Mouse (Mus musculus) kidney, adult 10 weeks (tissue): ENCODE data around the gene Rbpjl. TPM values are rescaled to one million over a fixed set of nuclear protein-coding genes. Genes with fewer than 3 reads are reported as not detected.

Experiments used
- polyA plus RNA-seq: library from polyadenylated mRNA; stranded (reverse); fragments of 350-450 nt; fragmentation: Illumina TruSeq; extraction: RNeasy Lipid Tissue Mini Kit (QIAGEN cat#74804); gene quantifications from one replicate; pipeline ENCODE4 v1.2.3, GENCODE M21; 2014; ENCODE audit warnings: low read depth, low replicate concordance

Rbpjl gene
- polyA plus RNA-seq: not detected

DNA sequence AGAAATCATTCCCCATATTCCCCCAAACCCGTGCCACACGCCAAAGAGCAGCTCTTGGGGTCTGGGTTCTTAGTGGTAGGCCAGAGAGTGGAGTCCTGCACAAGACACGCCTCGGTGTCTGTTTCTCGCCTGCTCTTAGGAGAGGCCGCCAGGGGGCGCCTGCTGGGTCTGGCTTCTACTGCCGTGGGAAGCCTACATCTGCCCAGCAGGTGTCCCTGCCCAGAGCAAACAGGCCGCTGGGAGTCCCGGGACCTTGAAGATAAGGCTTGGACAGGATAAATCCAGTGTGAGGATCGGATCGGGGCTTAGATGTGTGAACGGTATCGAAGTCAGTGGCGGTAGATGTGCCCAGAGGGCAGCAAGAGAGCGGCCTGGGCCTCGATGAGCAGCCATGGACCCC is at the start of gene Rbpjl:
Rbpjl (plus strand) TSS at position 236 of the 400 bp plus-strand sequence.

DNA sequence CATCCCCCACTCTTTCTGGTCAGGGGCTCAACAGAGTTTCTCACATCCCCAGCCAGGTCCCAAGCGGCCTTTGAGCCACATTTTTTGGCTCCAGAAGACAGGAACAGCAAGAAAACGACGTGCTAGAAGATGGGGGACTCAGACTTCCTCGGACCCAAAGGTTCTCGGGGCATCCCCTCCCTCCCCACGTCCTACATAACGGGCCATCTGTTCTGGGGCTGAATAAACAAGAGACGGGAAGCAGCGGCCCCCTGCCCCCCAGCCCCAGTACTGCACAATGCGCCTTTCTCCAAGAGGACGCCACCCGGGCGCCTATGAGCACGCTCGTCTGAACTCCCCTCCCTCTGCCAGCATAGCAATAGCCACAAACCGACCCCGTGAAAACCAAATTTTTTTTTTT is 13.9 kb upstream of the Rbpjl start, which contains the start of gene Slpi:
Slpi (minus strand) TSS at position 76 of the 400 bp plus-strand sequence.

DNA sequence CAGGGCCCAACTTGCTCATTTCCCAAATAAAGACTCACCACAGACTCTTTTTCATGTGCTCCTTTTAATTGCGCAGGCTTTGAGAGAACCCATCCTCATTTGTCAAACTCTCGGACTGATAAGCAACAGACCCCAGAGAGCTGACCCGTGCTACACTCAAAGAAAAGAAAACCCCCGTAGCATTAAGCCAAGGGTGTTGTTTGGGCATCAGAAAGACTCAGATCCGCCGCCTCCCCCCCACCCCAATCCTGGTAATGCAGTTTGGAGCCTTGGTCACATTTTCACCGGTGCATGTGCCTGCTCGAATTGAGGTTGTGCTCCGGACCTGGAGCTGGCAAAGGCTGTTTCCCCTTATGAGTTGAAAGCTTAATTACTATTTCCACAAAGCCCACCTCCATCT is 2.1 kb downstream of the Rbpjl start, which contains the start of gene Matn4:
Matn4 (minus strand) TSS at position 101 of the 400 bp plus-strand sequence.

GRCm38 (mm10) chr2:164443460-164444000 is 40.6 kb downstream of the Rbpjl start, which contains the start of gene Sdc4:
Gene Sdc4, minus strand, starts transcription at chr2:164443887.

GRCm38 (mm10) chr2:164456864-164457300 is 53.9 kb downstream of the Rbpjl start, which contains the start of gene Sys1:
Gene Sys1, plus strand, starts transcription at chr2:164456964.

DNA sequence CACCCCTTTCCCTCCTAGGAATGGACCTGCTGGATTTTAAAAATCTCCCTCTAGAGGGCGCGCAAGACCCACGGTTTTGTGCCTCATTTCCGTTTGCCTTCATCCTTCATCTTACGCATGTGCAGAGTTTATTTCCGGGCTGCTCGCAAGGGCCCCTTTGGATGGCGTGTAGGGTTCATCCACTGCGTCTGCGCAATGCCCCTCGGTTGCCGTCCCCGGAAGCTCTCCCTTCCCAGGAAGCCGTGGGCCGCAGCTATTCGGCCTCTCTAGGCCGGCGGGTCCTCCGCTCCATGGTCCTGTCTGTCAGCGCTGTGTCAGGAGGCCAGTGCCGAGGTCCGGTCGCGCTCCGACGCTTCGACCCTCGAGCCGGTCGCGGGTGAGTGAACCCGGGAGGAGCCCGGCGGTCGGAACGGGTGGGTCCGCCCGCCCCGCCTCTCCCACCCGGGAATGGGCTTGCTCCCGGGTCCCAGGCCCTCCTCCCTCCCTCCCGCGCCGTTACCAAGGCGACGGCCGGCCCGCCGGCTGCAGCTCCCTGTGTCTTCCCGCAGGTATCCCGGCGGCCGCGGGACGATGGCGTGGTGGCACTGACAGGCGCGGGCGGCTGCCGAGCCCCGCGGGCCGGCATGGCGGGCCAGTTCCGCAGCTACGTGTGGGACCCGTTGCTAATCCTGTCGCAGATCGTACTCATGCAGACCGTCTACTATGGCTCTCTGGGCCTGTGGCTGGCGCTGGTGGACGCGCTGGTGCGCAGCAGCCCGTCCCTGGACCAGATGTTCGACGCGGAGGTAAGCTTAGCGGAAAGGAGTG is 58.0 kb downstream of the Rbpjl start, which contains the start of gene Gm20458:
Gm20458 (plus strand) TSS at position 223 of the 807 bp plus-strand sequence.

Other genes with a start within 250 kb of the Rbpjl start
- not detected for gene Kcns1, start 232.0 kb upstream of the Rbpjl start, polyA plus RNA-seq
- gene Wfdc5, start 220.4 kb upstream of the Rbpjl start, polyA plus RNA-seq: not detected
- gene Wfdc12, start 212.5 kb upstream of the Rbpjl start, polyA plus RNA-seq: not detected
- not detected for gene Wfdc15a, start 203.0 kb upstream of the Rbpjl start, polyA plus RNA-seq
- gene Wfdc15b, start 181.5 kb upstream of the Rbpjl start, polyA plus RNA-seq: 155 TPM
- gene Svs2, start 164.7 kb upstream of the Rbpjl start, polyA plus RNA-seq: not detected
- not detected for gene Svs3b, start 146.5 kb upstream of the Rbpjl start, polyA plus RNA-seq
- gene Svs4, start 124.7 kb upstream of the Rbpjl start, polyA plus RNA-seq: not detected
- not detected for gene Svs3a, start 113.9 kb upstream of the Rbpjl start, polyA plus RNA-seq
- gene Svs6, start 86.4 kb upstream of the Rbpjl start, polyA plus RNA-seq: not detected
- gene Svs5, start 70.4 kb upstream of the Rbpjl start, polyA plus RNA-seq: not detected
- gene Slpi, start 14.0 kb upstream of the Rbpjl start, polyA plus RNA-seq: not detected
- 0.16 TPM for gene Matn4, start 2.0 kb downstream of the Rbpjl start, polyA plus RNA-seq
- gene Sdc4, start 40.7 kb downstream of the Rbpjl start, polyA plus RNA-seq: 266 TPM
- gene Sys1, start 53.8 kb downstream of the Rbpjl start, polyA plus RNA-seq: 10.3 TPM
- gene Gm20458, start 57.8 kb downstream of the Rbpjl start, polyA plus RNA-seq: not detected
- not detected for gene Trp53tg5, start 70.6 kb downstream of the Rbpjl start, polyA plus RNA-seq
- gene Dbndd2, start 83.0 kb downstream of the Rbpjl start, polyA plus RNA-seq: 3.8 TPM
- gene Pigt, start 94.4 kb downstream of the Rbpjl start, polyA plus RNA-seq: 5.5 TPM
- gene Wfdc2, start 159.3 kb downstream of the Rbpjl start, polyA plus RNA-seq: 19.6 TPM
- gene Spint3, start 170.3 kb downstream of the Rbpjl start, polyA plus RNA-seq: not detected
- not detected for gene Wfdc6a, start 182.3 kb downstream of the Rbpjl start, polyA plus RNA-seq
- gene Eppin, start 190.5 kb downstream of the Rbpjl start, polyA plus RNA-seq: not detected
- not detected for gene Wfdc6b, start 210.4 kb downstream of the Rbpjl start, polyA plus RNA-seq
- gene Wfdc8, start 210.5 kb downstream of the Rbpjl start, polyA plus RNA-seq: not detected
- gene Wfdc16, start 235.7 kb downstream of the Rbpjl start, polyA plus RNA-seq: 37.6 TPM